Mouse (Mus musculus) neural tube, embryonic 10.5 days (tissue): ENCODE measurements around the gene Snrnp25.
"Not testable (repeated sequence)": the region's sequence is repeated elsewhere in the genome, so short reads cannot be mapped to it uniquely, and the experiment has no call there.

Experiments used
- DNase-seq: peaks from one replicate; pipeline ENCODE4 v3.0.0-alpha.2; 2017; ENCODE audit warnings: low spot score; ENCODE audit errors: extremely low spot score

The Snrnp25 gene

DNA sequence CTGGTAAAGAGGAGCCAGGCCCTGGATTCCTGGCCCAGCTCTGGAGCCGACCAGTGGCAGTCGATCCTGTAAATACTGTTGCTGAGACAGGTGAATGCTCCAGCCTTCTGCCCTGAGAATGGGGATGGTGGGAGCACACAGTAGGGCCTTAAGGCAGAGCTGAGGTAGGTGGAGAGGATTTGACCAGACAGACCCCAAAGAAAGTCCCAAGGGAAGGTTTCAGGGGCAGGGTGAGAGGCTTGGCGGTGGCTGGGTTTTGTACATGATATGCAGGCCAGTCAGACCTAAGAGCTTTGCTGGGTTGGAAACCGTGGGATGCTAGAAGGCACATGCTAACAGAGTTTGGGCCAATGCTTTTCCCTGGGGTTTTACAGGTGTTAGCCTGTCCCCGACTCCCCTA is 10.6 kb upstream of the Snrnp25 start:
- DNase-seq = no peak

- no peak for DNase-seq
Observed at GRCm38 (mm10) chr11:32195867-32196540, 9.2 kb upstream of the Snrnp25 start.

GRCm38 (mm10) chr11:32196727-32197126 is 8.5 kb upstream of the Snrnp25 start:
- no peak for DNase-seq

DNA sequence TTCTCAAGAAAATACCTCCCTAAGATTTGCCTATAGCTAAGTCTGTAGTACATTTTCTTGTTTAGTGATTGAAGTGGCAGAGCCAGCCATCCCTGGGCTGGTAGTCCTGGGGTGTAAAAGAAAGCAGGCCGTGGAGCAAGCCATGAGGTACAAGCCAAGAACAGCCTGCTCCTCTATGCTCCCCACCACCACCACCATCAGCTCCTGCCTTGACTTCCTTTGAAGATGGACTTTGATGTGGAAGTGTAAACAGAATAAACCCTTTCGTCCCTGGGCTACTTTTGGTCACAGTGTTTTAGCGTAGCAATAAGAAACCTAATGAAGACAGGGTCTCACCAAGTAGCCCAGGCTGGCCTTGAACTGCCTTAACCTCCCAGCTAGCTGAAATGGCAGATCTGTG is 7.4 kb upstream of the Snrnp25 start:
- DNase-seq = no peak

DNA sequence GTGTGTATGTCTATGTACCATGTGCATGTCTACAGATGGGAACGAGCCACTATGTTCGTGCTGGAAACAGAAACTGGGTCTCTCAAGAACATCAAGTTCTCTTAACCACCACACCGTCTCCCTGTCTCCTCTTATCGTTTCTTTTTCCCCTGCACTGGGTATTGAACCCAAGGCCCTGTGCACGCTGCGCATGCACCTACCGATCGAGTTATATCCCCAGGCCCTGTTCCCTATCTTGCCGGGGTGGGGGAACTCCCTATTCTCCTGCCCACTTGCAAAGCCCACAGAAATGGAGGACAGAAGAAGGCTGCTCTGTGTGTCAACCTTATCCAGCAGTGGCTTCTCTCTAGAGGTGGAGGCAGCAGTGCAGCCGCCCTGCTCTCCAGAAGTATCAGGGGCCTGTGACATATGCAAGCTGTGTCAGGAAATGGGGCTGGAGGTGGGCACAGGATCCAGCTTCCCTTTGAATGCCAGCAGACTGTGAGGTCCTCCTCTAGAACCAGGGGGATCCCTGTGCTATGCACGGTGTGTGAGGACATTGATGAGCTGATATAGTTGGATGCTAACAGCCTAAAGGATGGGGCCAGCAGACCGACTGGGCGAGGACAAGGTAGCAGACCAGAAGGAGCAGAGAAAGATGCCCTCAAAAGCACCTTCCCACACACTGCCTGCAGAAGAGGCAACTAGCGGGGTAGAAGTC is 6.8 kb upstream of the Snrnp25 start:
- no peak for DNase-seq

DNA sequence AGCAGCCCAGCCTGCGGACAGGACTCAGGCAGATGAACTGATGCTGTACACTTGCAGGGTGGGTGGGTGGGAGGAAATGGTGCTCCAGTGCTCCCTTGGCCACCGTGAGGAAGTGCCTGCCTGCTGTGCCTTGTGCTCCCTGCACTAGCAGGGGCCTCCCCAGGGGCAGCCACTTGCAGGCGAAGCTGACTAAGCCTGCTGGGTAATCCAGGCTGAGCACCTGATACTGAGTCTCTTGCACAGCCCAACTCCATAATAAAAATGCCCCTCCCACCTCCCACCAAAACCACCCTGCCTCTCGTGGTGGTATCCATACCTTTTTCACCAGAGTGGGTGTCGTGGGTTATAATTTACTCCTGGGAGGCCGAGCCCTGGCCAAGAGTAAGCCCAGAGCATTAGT is 6.0 kb upstream of the Snrnp25 start:
- no peak for DNase-seq

- DNase-seq = no peak
Observed at GRCm38 (mm10) chr11:32200075-32200601, 5.1 kb upstream of the Snrnp25 start, which contains the start of gene Il9r. Gene Il9r, minus strand, starts transcription at chr11:32200279.

- not testable (repeated sequence) for DNase-seq
Observed at GRCm38 (mm10) chr11:32200992-32201391, 4.2 kb upstream of the Snrnp25 start.

GRCm38 (mm10) chr11:32201922-32202685 is 3.1 kb upstream of the Snrnp25 start:
- DNase-seq = no peak

- no peak for DNase-seq
Observed at GRCm38 (mm10) chr11:32210623-32211022, 5.4 kb downstream of the Snrnp25 start.

- no peak for DNase-seq
Observed at GRCm38 (mm10) chr11:32215372-32216162, 10.4 kb downstream of the Snrnp25 start.

DNA sequence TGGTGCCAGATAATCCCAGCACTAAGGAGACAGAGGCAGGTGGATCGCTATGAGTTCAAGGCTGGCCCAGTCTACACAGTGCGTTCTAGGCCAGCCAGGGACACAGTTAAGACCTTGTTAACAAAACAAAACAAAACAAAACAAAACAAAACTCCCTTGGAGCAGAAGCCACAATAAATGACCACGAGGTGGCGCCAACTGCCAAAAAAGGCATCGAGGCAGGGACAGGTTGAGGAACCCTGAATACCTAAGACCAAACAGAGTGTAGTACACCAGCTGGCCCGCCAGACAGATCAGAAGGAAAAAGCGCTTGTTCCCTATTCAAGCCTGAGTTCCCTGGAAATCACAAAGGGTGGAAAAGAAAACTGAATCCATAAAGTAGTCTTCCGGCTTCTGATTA is 11.6 kb downstream of the Snrnp25 start:
- DNase-seq = peak; percentile 77

DNA sequence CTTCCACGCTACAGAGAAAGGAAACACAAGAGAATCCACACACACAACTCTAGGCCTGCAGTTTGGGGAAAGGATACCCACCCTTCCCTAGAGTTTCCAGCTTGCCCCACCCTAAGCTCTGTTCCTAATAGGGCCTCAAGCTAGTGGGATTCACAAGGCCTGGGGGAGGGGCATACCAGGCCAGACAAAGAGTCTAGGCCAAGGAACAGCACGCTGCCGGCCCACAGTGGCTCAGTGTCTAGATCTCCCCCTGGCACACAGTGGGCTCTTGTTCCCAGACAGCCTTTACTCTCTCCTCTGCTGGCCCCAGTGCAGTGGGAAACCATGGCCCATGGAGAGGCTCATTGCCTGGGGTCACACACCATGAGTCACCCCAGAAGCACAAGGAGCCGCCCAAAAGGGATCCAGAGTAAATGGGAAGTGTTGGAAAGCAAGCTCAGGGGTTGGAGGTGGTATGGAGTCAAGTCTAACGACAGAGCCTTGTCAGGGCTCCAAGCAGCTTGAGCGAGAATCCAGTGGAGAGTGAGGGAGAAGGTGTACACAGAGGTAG is 13.4 kb downstream of the Snrnp25 start:
- DNase-seq = no peak

- DNase-seq = no peak
Observed at GRCm38 (mm10) chr11:32219287-32219686, 14.1 kb downstream of the Snrnp25 start.

DNA sequence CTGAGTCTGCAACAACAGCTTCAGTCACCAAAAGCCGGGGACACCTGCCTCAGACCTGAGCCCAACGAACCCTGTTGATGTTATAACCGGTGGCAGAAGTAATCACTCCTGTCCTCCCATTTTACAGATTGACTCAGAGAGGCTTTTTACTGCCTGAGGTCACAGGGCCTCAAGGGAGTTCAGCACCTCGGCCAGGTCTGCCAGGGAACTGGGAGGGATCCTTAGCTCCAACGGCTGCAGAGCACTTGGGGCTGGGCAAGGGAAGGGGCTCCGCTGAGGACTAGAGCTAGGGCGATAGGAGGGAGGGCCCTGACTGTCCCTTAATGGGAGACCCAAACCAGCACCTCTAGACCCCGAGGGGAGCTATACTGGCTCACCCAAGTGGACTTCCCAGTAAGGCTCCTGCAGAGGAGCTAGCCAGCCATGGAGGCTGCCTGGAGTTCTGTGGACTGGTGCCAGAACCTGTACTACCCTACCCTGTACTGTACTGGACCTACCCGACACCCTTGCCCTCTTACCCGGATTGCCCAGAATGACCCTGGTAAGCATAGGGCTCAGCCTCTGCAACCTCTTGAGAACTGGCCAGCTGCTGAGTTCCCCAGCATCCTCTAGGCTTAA is 15.5 kb downstream of the Snrnp25 start:
- DNase-seq = no peak

- peak; percentile 77 for DNase-seq
Observed at GRCm38 (mm10) chr11:32221225-32221950, 16.2 kb downstream of the Snrnp25 start.

DNA sequence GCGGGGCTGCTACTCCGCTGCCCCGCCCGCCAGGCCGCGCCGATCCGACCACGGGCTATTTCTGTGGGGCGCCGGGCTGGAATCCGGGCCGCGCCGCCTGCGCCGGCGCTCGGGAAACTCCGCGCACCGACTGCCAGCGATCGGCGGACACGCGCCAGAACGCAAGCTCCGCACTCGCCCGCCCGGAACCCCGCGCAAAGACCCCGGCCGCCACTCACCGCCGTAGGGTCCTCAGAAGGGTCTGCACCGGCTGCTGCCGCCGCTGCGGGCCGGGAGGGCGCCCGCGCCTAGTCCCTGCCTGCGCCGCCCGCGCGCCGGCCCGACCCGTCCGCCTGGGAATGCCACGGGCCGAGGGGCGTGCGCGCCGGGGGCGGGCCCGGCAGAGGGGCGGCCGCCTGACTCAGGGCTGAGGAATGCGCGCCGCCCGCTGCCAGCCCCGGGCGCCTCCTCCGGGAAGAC is 16.8 kb downstream of the Snrnp25 start, which contains the start of gene Rhbdf1:
Gene Rhbdf1 (minus strand): TSS at position 350 of the 459 bp plus-strand sequence.
- no peak for DNase-seq

GRCm38 (mm10) chr11:32222570-32223194 is 17.5 kb downstream of the Snrnp25 start:
- DNase-seq = no peak
